Mouse (Mus musculus) hindbrain, embryonic 14.5 days (tissue): ENCODE results near the gene Prdx5. TPM values are rescaled to one million over a fixed set of nuclear protein-coding genes. Genes with fewer than 3 reads are reported as not detected.

Source experiments
- ATAC-seq: fragments of 200-750 bp; cut with Nextera tagmentation; 2 replicates; pipeline ENCODE4 v1.8.0; 2017; ENCODE audit warnings: moderate number of reproducible peaks, mild to moderate bottlenecking, moderate TSS enrichment, moderate library complexity; ENCODE audit not compliant: low FRiP score
- DNase-seq: peaks from one replicate; pipeline ENCODE4 v3.0.0-alpha.2; 2015; ENCODE audit warnings: low spot score
- H3K27ac ChIP-seq: fragments of 300-500 bp; sonication (generic); 2 replicates; pipeline ENCODE4 v1.5.1; 2014; ENCODE audit warnings: mild to moderate bottlenecking, moderate library complexity
- H3K27me3 ChIP-seq: fragments of 300-500 bp; sonication (generic); 2 replicates; pipeline ENCODE4 v1.6.1; 2014; ENCODE audit warnings: mild to moderate bottlenecking, low read length, mixed read lengths; ENCODE audit not compliant: control insufficient read depth, insufficient read depth
- H3K36me3 ChIP-seq: fragments of 300-500 bp; sonication (generic); replicated peaks from 2 replicates; pipeline ENCODE4 v1.6.1; 2014; ENCODE audit not compliant: control insufficient read depth, insufficient read depth
- H3K4me1 ChIP-seq: fragments of 300-500 bp; sonication (generic); replicated peaks from 2 replicates; pipeline ENCODE4 v1.6.1; 2014; ENCODE audit warnings: antibody characterized with exemption, low read length, mixed read lengths; ENCODE audit not compliant: control insufficient read depth, insufficient read depth
- H3K4me2 ChIP-seq: fragments of 300-500 bp; sonication (generic); replicated peaks from 2 replicates; pipeline ENCODE4 v1.6.1; 2014; ENCODE audit warnings: mild to moderate bottlenecking, moderate library complexity
- H3K4me3 ChIP-seq: fragments of 300-500 bp; sonication (generic); replicated peaks from 2 replicates; pipeline ENCODE4 v1.5.1; 2014; ENCODE audit warnings: mild to moderate bottlenecking, low read length
- H3K9ac ChIP-seq: fragments of 300-500 bp; sonication (generic); 2 replicates; pipeline ENCODE4 v1.6.1; 2014
- H3K9me3 ChIP-seq: fragments of 300-500 bp; sonication (generic); 2 replicates; pipeline ENCODE4 v1.6.1; 2016; ENCODE audit warnings: low read length; ENCODE audit not compliant: control insufficient read depth
- WGBS: fragments of 180-500 bp; shearing (Covaris S2); extraction: QIAGEN DNeasy Blood & Tissue Kit; methylation state at CpG from one replicate; pipeline ENCODE4 v1.1.7; 2014; 5-methylcytosine and 5-hydroxymethylcytosine counted together
- polyA plus RNA-seq: library from polyadenylated mRNA; unstranded; fragments of >200 nt; fragmentation: Nextera tagmentation; extraction: Ambion mirVana; gene quantifications from 2 replicates; pipeline ENCODE4 v1.2.1, GENCODE M21; 2014

Gene Prdx5
- polyA plus RNA-seq, 1 experiment from 2014 or later = 291 TPM

- WGBS = 39% methylated on average over 1 of the region's 1 CpGs
Observed at GRCm38 (mm10) chr19:6932018-6932417, 22.1 kb upstream of the Prdx5 start.

GRCm38 (mm10) chr19:6931002-6931401 is 21.1 kb upstream of the Prdx5 start:
- Histone ChIP-seq H3K27ac (no peak overlapping the region), H3K4me3 (no peak overlapping the region), H3K4me2 (no peak overlapping the region), H3K27me3 (peaks cover 95% of the 10 kb centered on the region), H3K4me1 (peaks cover 15% of the 10 kb centered on the region; the same call in 1 of the 2 replicates), H3K36me3 (no peaks in the 10 kb centered on the region), H3K9ac (no peak overlapping the region), H3K9me3 (no peaks in the 10 kb centered on the region)
- DNase-seq (no peak), ATAC-seq (no peak)
- WGBS = 0% methylated on average over 2 of the region's 2 CpGs

More at GRCm38 (mm10) chr19:6932018-6932417, 22.1 kb upstream of the Prdx5 start:
- no peak for DNase-seq
- Histone ChIP-seq H3K9ac (no peak overlapping the region), H3K4me3 (no peak overlapping the region), H3K36me3 (no peaks in the 10 kb centered on the region), H3K9me3 (no peaks in the 10 kb centered on the region), H3K27me3 (peaks cover 90% of the 10 kb centered on the region), H3K4me2 (no peak overlapping the region), H3K4me1 (peaks cover 15% of the 10 kb centered on the region; the same call in 1 of the 2 replicates), H3K27ac (no peak overlapping the region)
- ATAC-seq = no peak

- peaks cover 3% of the 10 kb centered on the region; the same call in 1 of the 2 replicates for H3K4me1 ChIP-seq
- no peak overlapping the region for H3K27ac ChIP-seq
- no peaks in the 10 kb centered on the region for H3K36me3 ChIP-seq
- ATAC-seq (no peak), DNase-seq (no peak)
- no peak overlapping the region for H3K4me3 ChIP-seq
- H3K27me3 ChIP-seq = peaks cover 95% of the 10 kb centered on the region
- no peaks in the 10 kb centered on the region for H3K9me3 ChIP-seq
- H3K4me2 ChIP-seq = no peak overlapping the region
- 23% methylated on average over 8 of the region's 9 CpGs for WGBS
- no peak overlapping the region for H3K9ac ChIP-seq
Observed at GRCm38 (mm10) chr19:6928080-6928479, 18.2 kb upstream of the Prdx5 start.

- no peak overlapping the region for H3K27ac ChIP-seq
- H3K4me3 ChIP-seq = peak overlapping the region; percentile 12; the same call in 1 of the 2 replicates
- H3K4me2 ChIP-seq = peak overlapping the region; percentile 25; the same call in 1 of the 2 replicates
- WGBS = 10% methylated on average over 26 of the region's 26 CpGs
- no peak overlapping the region for H3K9ac ChIP-seq
- ATAC-seq = no peak
- H3K27me3 ChIP-seq = peaks cover 90% of the 10 kb centered on the region
- H3K36me3 ChIP-seq = no peaks in the 10 kb centered on the region
- peaks cover 10% of the 10 kb centered on the region for H3K4me1 ChIP-seq
- no peak for DNase-seq
- no peaks in the 10 kb centered on the region for H3K9me3 ChIP-seq
Observed at GRCm38 (mm10) chr19:6926559-6927255, 16.8 kb upstream of the Prdx5 start.

- H3K4me3 ChIP-seq = peak overlapping the region; percentile 12; the same call in 1 of the 2 replicates
- H3K9ac ChIP-seq = no peak overlapping the region
- WGBS = 6% methylated on average over 40 of the region's 40 CpGs
- H3K27ac ChIP-seq = no peak overlapping the region
- DNase-seq (no peak), ATAC-seq (no peak)
- peaks cover 80% of the 10 kb centered on the region for H3K27me3 ChIP-seq
- no peaks in the 10 kb centered on the region for H3K9me3 ChIP-seq
- no peak overlapping the region for H3K4me2 ChIP-seq
- peaks cover 13% of the 10 kb centered on the region for H3K4me1 ChIP-seq
- no peaks in the 10 kb centered on the region for H3K36me3 ChIP-seq
Observed at GRCm38 (mm10) chr19:6925611-6926329, 15.9 kb upstream of the Prdx5 start.

GRCm38 (mm10) chr19:6925307-6925573 is 15.3 kb upstream of the Prdx5 start, which contains the start of gene Catsperz:
Gene Catsperz, minus strand, starts transcription at chr19:6925380.
- Histone ChIP-seq H3K4me2 (peak within 1 kb of the TSS; percentile 20), H3K9me3 (no peaks in the 10 kb centered on the region), H3K4me3 (peak within 1 kb of the TSS; percentile 12), H3K36me3 (no peaks in the 10 kb centered on the region), H3K4me1 (peaks cover 18% of the 10 kb centered on the region), H3K9ac (no peak within 1 kb of the TSS), H3K27me3 (peaks cover 75% of the 10 kb centered on the region), H3K27ac (no peak within 1 kb of the TSS)
- WGBS = 4% methylated on average over 9 of the region's 9 CpGs
- no peak for DNase-seq
- no peak for ATAC-seq

GRCm38 (mm10) chr19:6924461-6925306 is 14.8 kb upstream of the Prdx5 start:
- Histone ChIP-seq H3K9me3 (no peaks in the 10 kb centered on the region), H3K9ac (no peak overlapping the region), H3K4me3 (peak overlapping the region; percentile 12), H3K27me3 (peaks cover 71% of the 10 kb centered on the region), H3K36me3 (no peaks in the 10 kb centered on the region), H3K4me2 (peak overlapping the region; percentile 20), H3K27ac (no peak overlapping the region), H3K4me1 (peaks cover 24% of the 10 kb centered on the region)
- no peak for ATAC-seq
- WGBS = 4% methylated on average over 39 of the region's 39 CpGs
- DNase-seq = peak; percentile 82

GRCm38 (mm10) chr19:6922901-6923735 is 13.2 kb upstream of the Prdx5 start:
- no peaks in the 10 kb centered on the region for H3K36me3 ChIP-seq
- DNase-seq = no peak
- no peak for ATAC-seq
- peaks cover 58% of the 10 kb centered on the region for H3K27me3 ChIP-seq
- H3K27ac ChIP-seq = no peak overlapping the region
- 65% methylated on average over 6 of the region's 6 CpGs for WGBS
- H3K9ac ChIP-seq = peak overlapping the region; percentile 94; the same call in 1 of the 2 replicates
- peak overlapping the region; percentile 97 for H3K4me2 ChIP-seq
- H3K9me3 ChIP-seq = no peaks in the 10 kb centered on the region
- peaks cover 25% of the 10 kb centered on the region for H3K4me1 ChIP-seq
- no peak overlapping the region for H3K4me3 ChIP-seq
